Mouse (Mus musculus): ENCODE results near the gene Isl2. TPM values are rescaled to one million over a fixed set of nuclear protein-coding genes. Genes with fewer than 3 reads are reported as not detected.

Gene Isl2
- not detected for total RNA-seq (2021)

DNA sequence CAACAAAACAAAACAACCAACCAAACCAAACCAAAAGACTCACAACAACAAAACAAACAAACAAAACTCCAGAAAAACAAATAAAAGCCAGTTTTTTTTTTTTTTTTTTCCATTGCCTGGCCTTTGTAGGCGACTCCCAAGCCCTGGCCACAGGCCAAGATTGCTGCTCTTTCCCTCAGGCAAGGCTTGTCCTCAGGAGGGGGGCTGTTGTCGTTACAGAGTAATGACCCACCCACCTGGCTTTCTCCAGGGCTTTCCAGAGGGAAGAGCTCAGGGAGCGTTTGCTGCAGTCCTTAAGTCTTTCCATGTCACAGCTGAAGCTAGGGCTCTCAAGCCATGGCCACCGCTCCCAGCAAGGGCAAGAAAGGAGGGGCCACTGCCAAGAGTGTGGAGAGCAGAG is at the start of gene Isl2:
Gene Isl2, plus strand, starts transcription at position 296 of the 400 bp plus-strand sequence.
- DNase-seq (ENCODE audit: extremely low spot score in 1 of 2, low spot score in 2 of 2) = peak in 1 of 2 experiments; percentile 54
- intact Hi-C loops (cut with DNase I) = loop anchor here (5.0 kb wide), 1 partner anchor 111 kb away; no protein-coding TSS in a partner anchor

DNA sequence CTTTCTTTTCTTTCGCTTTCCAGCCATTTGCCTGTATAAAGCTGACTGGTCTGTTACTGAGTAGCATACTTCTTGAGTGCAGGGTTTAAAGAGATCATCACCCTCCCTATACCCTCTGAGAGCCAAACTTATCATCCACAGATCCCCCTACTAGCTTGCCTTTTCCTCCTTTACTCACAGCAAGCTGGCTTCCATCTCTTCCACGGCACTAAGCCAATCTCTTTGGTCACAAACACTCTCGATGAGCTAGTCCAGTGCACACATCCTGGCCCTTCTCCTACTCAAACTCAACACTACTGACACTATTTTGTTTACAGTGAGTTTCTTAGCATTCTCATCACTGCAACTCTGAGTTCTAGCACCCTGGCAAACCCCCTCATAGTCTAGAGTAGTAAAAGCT is 30.6 kb upstream of the Isl2 start:
- DNase-seq (ENCODE audit: extremely low spot score in 1 of 2, low spot score in 2 of 2) = no peak
- intact Hi-C loops (cut with DNase I) = no loop called here

DNA sequence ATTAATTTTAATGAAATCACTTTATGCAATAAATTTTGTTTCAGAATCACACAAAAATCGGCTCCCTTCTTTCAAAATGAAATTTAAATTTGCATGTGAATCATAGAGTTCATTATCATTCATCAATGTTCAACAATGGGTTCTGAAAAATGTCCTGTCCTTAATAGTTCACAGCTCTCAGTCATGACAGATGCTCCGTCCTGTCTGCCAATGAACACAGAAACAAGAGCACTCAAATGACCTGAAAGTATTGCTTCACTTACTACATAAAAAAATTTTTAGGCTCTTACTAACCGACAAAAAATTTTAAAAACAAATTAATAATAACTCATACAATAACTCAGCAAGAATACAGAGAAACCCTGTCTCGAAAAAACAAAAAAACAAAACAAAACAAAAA is 29.8 kb upstream of the Isl2 start:
- intact Hi-C loops (cut with DNase I) = no loop called here
- DNase-seq (ENCODE audit: extremely low spot score in 1 of 2, low spot score in 2 of 2) = no peak

DNA sequence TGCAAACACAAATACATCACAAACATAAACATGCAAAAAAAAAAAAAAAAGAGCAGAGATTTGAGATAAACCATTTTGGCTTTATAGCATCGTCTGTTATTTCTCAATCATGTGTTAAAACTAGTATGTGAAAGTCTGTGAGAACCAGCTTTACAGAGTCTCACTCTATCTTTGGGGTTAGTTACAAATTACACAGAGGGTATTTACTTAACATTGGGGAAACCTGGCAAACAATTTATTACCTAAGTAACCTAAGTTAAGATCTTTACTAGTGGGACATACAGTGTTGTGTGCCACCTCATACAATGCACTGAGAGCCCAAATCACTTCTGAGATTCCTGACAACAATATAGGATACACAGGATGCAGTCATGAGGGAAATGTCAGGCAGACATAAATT is 28.7 kb upstream of the Isl2 start:
- no peak for DNase-seq (ENCODE audit: extremely low spot score in 1 of 2, low spot score in 2 of 2)

DNA sequence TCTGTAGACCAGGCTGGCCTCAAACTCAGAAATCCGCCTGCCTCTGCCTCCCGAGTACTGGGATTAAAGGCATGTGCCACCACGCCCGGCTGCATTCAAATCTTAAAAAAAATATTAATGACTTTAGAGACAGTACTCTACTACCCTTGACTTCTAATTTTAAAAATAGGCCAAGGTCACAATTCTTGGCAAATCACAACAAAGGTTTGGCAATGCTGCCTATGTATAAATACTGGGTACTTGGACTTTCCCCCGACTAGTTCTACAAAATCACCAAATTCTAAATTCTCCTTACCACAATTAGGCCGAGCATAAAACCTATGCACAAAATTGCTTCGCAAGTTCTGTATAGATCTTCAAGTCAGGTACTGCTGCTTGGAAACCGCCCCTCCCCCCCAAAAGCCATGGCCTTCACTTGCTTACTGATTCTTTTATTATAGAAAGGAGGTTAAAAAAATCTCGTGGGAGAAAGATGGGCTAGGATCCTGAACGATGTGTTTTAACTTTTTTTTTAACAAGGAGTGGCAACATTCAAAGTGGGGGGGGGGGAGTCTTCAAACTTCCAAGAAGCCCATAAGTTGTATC is 27.7 kb upstream of the Isl2 start:
- peak in 1 of 2 experiments; percentile 23 for DNase-seq (ENCODE audit: extremely low spot score in 1 of 2, low spot score in 2 of 2)
- intact Hi-C loops (cut with DNase I) = no loop called here

More for the DNA sequence above, 28.7 kb upstream of the Isl2 start:
- intact Hi-C loops (cut with DNase I) = no loop called here

DNA sequence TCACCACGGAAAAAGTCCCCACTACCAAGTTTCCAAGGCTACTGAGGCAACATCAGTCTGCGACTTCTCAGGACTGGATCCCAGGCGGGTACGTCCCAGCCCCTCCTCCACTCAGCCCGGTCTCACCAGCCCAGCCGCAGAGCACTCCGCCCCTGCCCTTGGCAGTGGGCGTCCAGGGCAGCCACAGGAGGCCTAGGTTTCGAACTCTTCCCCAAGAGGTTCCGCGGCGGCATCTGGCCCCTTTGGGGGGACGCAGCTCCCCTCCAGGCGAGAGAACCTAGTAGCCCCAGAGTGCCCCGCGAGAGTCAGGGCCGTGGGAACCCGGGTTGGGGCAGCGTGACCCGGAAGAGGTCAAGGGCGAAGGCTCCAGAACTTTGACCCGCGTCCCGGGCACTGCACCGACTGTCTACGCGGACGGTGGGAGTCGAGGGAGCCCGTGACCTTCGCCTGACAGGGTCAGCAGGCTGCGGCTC is 26.9 kb upstream of the Isl2 start:
- DNase-seq (ENCODE audit: extremely low spot score in 1 of 2, low spot score in 2 of 2) = peak in 1 of 2 experiments; percentile 9
- intact Hi-C loops (cut with DNase I) = no loop called here

DNA sequence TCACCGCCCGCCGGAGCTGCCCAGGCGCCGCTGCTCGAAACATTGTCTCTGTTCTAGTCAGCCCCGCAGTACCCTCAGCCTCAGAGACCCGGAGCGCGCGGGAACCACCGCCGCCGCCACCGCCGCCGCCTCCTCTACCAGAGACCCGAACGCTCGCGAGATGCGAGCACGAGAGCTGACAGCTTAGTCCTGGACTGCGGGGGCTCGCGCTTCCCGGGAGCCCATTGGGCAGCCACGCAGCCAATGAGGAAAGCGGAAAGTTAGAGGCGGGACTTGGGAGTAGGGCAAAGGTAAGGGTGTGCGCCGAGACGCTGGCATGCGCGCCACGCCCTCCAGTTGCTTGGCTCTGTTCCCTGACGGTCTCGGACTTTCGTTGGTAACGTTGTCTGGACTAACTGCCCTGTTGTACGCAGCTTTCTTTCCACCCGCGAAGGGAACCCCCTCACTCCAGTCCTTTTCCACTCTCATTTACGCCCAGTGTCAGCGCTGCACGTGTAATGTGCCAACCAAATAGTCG is 26.4 kb upstream of the Isl2 start, which contains the start of gene Etfa:
Gene Etfa, minus strand, starts transcription at position 217 of the 517 bp plus-strand sequence.
- intact Hi-C loops (cut with DNase I) = no loop called here
- peak; percentile 90 to 97 for DNase-seq (ENCODE audit: extremely low spot score in 1 of 2, low spot score in 2 of 2)

DNA sequence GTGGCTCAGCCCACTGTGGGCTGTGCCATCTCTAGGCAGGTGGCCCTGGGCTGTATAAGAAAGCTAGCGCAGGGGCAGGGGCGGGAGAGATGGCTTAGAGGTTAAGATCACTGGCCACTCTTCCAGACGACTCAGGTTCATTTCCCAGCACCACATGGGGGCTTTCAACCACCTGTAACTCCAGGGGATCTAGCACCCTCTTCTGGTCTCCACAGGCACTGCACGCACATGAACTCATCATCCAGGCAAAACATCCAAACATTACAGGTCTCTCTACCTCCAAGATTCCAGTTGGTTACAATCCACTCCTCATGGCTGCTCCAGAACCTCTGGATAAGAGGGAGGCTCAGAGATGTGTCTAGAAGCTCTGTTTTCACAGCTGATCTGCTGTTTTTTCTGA is 12.8 kb upstream of the Isl2 start:
- DNase-seq (ENCODE audit: extremely low spot score in 1 of 2, low spot score in 2 of 2) = no peak
- intact Hi-C loops (cut with DNase I) = no loop called here

DNA sequence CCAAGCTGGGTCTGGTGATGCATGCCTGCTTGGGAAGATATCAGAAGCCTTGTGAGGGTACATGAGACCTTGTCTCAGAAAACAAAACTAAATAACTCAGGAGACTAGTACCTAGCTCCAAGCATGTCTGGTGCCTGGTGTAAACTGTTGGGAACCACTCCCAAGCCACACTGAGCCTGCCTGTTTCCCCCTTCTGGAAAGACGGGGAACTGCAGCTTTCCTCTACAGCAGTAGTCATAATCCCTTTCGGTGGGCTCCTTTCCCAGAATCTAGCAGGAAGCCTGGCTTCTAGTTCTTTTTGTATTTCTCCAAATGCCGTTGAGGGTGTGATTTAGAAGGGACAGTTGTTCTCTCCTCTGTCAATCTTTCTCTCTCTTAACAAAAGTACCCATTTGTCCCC is 2.6 kb upstream of the Isl2 start:
- DNase-seq (ENCODE audit: extremely low spot score in 1 of 2, low spot score in 2 of 2) = peak in 1 of 2 experiments; percentile 79
- intact Hi-C loops (cut with DNase I) = loop anchor here (5.0 kb wide), 1 partner anchor 109 kb away; no protein-coding TSS in a partner anchor

DNA sequence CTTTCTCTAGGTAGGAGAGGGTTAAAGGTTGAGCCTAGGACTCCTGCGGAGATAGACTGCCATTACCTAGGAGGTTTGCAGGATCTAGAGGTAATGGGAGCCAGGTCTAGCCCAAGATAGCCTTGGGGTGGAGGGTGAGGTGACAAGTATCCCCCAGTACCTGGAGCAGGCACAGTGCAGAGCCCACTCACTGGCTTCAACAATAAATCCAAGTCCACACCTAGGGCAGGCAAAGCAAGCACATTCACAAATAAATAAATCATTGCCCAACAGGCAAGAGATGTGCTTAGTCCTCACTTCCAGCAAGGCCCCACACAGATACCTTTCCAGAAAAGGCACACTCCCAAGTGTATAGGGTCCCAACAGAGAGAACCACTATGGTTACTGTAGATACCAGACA is 534 bp downstream of the Isl2 start:
- DNase-seq (ENCODE audit: extremely low spot score in 1 of 2, low spot score in 2 of 2) = no peak
- intact Hi-C loops (cut with DNase I) = loop anchor here (5.0 kb wide), 1 partner anchor 112 kb away; no protein-coding TSS in a partner anchor

DNA sequence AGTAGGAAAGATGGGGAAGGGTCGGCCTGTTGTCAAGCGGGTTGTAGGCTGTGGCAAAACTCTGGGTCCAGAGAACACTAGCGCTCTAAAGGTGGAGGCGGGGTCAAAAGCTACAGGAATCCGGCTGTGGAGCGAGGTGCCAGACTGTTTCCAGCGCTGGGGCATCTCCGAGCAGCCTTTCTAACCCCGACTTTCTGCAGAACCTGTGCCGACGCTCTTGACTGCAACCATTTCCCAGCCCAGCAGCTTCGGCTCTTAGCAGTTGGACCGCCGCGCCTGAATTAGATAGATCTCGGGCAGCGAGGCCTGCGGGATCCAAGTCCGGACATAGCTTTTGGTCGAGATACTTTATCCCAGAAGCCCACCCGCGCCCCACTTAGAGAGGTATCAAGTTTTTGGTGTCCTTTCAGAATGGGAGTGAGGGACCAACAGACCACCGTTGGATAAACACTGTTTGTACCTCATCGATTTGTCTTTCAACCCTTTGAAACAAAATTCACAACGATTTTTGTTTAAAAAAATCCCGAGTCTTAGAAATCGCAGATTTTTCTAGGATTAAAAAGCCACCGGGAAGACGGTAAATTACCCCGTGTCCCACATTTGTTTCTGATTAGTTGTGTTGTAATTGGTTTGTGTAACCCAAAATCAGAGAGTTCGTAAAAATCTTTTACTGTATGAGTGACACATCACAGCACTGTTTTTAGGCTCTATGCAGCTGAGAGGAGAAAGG is 1.4 kb downstream of the Isl2 start:
- DNase-seq (ENCODE audit: extremely low spot score in 1 of 2, low spot score in 2 of 2) = no peak
- intact Hi-C loops (cut with DNase I) = loop anchor here (5.0 kb wide), 1 partner anchor 113 kb away; no protein-coding TSS in a partner anchor

DNA sequence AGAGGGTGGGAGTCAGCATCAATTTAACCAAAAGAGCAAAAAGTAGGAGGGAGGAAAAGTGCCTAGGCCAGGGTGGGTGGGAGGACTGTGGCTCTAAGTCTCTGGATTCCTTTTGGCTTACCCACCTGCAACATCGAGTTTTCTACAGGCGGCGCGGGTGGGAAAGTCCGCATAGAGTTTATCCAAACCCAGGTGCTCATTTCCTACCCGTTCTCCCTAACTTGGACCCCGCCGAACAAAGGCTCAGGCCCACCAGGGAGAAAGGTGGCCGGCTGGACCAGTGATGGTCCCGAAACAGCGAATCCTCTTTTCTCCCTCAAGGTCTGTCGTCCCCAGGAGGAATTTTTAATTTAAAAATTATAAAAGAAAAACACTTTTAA is 1.9 kb downstream of the Isl2 start:
- DNase-seq (ENCODE audit: extremely low spot score in 1 of 2, low spot score in 2 of 2) = no peak
- intact Hi-C loops (cut with DNase I) = no loop called here

DNA sequence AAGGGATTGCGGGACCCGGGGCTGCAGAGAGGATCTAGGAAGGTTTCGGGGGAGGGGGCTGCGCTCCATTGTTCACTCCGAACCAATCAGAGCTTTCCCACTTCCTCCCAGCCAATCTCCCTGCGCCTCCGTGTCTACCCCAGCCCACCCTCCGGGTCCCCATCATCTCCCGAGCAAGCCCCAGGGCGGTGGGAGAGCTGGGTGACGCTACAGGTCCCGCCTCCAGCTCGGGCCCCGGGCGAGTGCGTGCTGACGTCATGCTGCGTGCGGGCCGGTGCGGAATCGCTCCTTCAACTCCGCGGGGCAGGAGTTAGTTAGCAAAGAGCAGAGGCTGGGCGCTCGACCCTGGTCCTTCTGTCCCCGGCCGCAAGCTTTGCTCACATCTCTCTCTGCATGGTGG is 2.4 kb downstream of the Isl2 start:
- intact Hi-C loops (cut with DNase I) = no loop called here
- DNase-seq (ENCODE audit: extremely low spot score in 1 of 2, low spot score in 2 of 2) = peak in 1 of 2 experiments; percentile 67

DNA sequence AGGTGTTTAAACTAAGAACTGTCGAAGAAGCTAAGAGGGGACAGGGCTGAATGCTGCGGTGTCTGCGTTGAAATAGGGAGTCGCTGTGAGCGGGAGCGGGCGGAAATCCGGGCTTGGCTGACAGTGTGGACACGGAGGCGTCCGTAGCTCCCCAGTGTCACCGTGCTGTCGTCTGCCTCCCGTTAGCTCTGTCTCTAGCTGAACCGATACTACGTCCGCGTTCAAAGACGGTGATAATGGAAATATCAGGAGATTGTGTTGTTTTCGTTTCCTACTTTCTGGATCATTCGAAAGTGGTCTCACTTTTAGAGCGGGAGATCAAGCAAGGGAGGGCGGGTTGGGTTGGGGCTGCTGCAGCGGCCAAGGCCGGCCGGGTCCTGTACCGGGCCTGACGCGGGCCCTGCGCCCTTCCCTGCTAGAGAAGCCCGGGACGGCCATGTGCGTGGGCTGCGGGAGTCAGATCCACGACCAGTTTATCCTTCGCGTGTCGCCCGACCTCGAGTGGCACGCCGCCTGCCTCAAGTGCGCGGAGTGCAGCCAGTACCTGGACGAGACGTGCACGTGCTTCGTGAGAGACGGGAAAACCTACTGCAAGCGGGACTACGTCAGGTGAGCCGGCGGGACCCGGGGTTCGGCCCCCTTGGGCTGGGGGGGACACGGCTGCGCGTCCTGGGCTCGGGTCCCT is 3.4 kb downstream of the Isl2 start:
- DNase-seq (ENCODE audit: extremely low spot score in 1 of 2, low spot score in 2 of 2) = no peak
- intact Hi-C loops (cut with DNase I) = no loop called here

DNA sequence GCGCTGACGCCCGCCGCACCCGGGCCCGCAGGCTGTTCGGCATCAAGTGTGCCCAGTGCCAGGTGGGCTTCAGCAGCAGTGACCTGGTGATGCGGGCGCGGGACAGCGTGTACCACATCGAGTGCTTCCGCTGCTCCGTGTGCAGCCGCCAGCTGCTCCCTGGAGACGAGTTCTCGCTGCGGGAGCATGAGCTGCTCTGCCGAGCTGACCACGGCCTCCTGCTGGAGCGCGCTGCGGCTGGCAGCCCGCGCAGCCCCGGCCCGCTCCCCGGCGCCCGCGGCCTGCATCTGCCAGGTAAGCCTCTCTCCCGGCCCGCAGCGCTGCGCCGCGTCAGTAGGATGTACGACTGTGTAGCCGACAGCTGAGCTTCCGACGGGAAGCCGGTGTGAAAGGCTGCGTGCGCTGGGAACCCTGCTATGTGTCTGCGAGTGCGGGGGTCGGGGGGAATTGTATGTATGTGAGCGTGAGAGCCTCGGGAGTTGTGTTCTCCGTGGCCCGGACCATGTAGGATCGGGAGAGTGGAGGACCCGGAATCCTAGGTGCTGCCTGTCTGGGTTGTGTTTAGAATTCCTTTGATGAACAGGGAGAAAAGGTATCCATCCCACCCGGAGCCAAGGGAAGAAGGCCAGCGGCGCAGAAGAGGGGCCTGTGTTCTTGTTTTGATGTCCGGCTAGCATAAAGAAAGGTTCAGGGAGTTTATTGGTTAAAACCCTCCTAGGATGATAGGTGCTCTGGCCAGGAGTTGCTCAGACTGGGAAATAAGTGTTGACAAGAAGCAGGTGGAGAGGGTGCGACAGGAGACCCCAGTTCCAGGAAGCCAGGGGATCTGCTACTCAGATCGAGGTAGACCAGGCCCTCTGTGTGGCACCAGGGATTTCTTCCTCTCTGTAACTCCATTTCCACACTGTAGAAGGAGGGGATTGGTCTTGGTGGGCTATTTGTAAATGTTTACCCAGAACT is 4.2 kb downstream of the Isl2 start:
- DNase-seq (ENCODE audit: extremely low spot score in 1 of 2, low spot score in 2 of 2) = no peak
- intact Hi-C loops (cut with DNase I) = no loop called here

DNA sequence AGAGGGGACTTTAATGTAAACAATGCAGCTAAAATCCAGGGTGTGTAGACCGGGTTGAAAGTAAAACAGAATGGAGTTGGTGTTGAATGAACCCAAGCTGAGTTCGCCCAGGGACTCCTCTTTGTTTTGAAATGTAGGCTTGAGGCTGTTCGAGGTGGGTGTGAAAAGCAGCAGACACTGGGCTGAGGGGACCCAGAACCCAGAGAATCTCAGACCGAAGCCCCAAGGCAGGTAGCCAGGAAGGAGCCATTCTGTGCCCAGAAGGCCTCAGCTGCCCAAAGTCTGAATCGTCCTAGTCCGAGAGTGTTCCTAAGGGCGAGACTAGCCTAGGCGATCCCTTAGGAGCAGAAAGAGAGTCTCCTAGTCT is 4.8 kb downstream of the Isl2 start:
- DNase-seq (ENCODE audit: extremely low spot score in 1 of 2, low spot score in 2 of 2) = no peak
- intact Hi-C loops (cut with DNase I) = no loop called here

DNA sequence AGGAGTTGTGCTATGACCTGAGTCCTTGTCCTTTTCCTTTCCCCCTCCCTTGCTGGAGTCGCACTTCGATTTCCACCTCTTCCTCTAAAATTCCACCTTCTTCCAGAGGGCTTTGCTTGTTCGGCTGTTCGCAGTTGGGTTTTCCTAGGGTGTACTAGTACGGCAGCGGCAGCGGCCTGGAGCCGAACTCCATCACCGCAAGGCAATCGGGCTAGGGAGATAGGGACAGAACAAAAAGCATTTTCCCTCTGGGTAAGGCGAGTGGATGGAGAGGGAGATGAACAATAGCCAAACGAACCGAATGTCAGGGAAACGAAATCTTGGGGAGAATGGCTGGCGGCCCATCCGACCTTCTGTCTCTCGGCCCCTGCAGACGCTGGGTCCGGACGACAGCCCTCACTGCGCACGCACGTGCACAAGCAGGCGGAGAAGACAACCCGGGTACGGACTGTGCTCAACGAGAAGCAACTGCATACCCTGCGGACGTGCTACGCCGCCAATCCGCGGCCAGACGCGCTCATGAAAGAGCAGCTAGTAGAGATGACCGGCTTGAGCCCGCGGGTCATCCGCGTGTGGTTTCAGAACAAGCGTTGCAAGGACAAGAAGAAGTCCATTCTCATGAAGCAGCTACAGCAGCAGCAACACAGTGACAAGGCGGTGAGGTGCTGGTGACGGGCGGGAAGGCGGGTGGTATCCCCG is 5.4 kb downstream of the Isl2 start:
- intact Hi-C loops (cut with DNase I) = no loop called here
- DNase-seq (ENCODE audit: extremely low spot score in 1 of 2, low spot score in 2 of 2) = no peak
